Mouse (Mus musculus): Measurements from ENCODE around the gene Btd.

DNA sequence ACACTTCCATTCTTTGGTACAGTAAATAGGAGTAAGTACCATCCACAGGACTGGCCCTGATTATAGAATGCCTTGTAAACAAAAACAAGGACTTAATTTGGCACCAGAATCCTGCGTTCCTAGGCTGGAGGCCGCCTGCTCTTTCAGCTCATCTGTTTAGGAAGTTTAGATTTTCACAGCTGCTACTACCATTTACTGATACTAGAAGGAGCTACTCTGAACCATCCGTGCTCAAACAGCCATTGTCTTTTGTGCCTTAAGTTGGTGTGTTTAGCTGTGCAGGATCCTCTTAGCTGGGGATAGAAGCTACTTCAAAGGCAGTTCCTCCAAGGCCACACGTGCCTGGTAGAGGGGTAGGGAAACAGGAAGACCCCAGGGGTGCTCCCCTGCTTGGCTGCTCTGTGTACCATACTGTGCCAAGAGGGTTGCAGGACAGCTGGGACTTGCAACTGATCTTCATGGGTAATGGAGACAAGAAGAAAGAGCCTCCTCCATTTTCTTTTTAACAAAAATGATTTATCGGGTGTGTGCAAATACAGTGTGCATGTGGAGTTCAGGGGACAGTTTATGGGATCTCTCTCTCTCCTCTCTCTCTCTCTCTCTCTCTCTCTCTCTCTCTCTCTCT is 41.2 kb downstream of the Btd start:
- no peak for TF ChIP-seq CTCF (IDR thresholded peaks at IDR 0.05; ENCODE audit: low read depth, low read length)
- no peak for TF ChIP-seq POLR2A (IDR thresholded peaks at IDR 0.05; ENCODE audit: extremely low read depth, insufficient read depth, low read length)
